Mouse (Mus musculus): ENCODE results near the gene Gm7879. TPM values are rescaled to one million over a fixed set of nuclear protein-coding genes. Genes with fewer than 3 reads are reported as not detected.
"Not testable (repeated sequence)": the region's sequence is repeated elsewhere in the genome, so short reads cannot be mapped to it uniquely, and the experiment has no call there.

Gene Gm7879
- total RNA-seq (2021) (10 to 100 TPM; 13.0 to 14.0 TPM), polyA plus RNA-seq (2012; rRNA removed) (not detected in 2 replicates)
- long read RNA-seq, partial matches to known transcripts: 0 of 2 reads
- long read RNA-seq, other reads (novel, unspliced or antisense): 0 of 2 reads

GRCm38 (mm10) chr5:43912844-43913243 is at the start of gene Gm7879:
TSS of gene Gm7879 (plus strand) at chr5:43913144.
- DNase-seq: not testable (repeated sequence)

- no peak for DNase-seq
Observed at GRCm38 (mm10) chr5:43863642-43864041, 49.3 kb upstream of the Gm7879 start.

- no peak for DNase-seq
Observed at GRCm38 (mm10) chr5:43865316-43865715, 47.6 kb upstream of the Gm7879 start.

- no peak for DNase-seq
Observed at GRCm38 (mm10) chr5:43868253-43868652, 44.7 kb upstream of the Gm7879 start, which contains the start of gene Cd38. TSS of gene Cd38 (plus strand) at chr5:43868553.

- DNase-seq: peak; percentile 57
Observed at GRCm38 (mm10) chr5:43868711-43869600, 44.0 kb upstream of the Gm7879 start.

- DNase-seq: no peak
Observed at GRCm38 (mm10) chr5:43871845-43872244, 41.1 kb upstream of the Gm7879 start.

- no peak for DNase-seq
Observed at GRCm38 (mm10) chr5:43872652-43873051, 40.3 kb upstream of the Gm7879 start.

GRCm38 (mm10) chr5:43882034-43882433 is 30.9 kb upstream of the Gm7879 start:
- no peak for DNase-seq

- DNase-seq: no peak
Observed at GRCm38 (mm10) chr5:43885060-43885820, 27.7 kb upstream of the Gm7879 start.

GRCm38 (mm10) chr5:43892386-43892785 is 20.6 kb upstream of the Gm7879 start:
- peak; percentile 22 for DNase-seq

- DNase-seq: peak; percentile 71
Observed at GRCm38 (mm10) chr5:43894113-43894512, 18.8 kb upstream of the Gm7879 start.

GRCm38 (mm10) chr5:43895931-43896330 is 17.0 kb upstream of the Gm7879 start:
- DNase-seq: peak; percentile 13

- no peak for DNase-seq
Observed at GRCm38 (mm10) chr5:43904685-43905084, 8.3 kb upstream of the Gm7879 start.

GRCm38 (mm10) chr5:43909213-43909612 is 3.7 kb upstream of the Gm7879 start:
- DNase-seq: no peak

- no peak for DNase-seq
Observed at GRCm38 (mm10) chr5:43910006-43910405, 2.9 kb upstream of the Gm7879 start.

- no peak for DNase-seq
Observed at GRCm38 (mm10) chr5:43915261-43915886, 2.4 kb downstream of the Gm7879 start.

- no peak for DNase-seq
Observed at GRCm38 (mm10) chr5:43921877-43922276, 8.9 kb downstream of the Gm7879 start.

GRCm38 (mm10) chr5:43923933-43924332 is 11.0 kb downstream of the Gm7879 start:
- peak; percentile 74 for DNase-seq

GRCm38 (mm10) chr5:43927729-43928128 is 14.8 kb downstream of the Gm7879 start:
- no peak for DNase-seq

- DNase-seq: no peak
Observed at GRCm38 (mm10) chr5:43933269-43933668, 20.3 kb downstream of the Gm7879 start.

GRCm38 (mm10) chr5:43947330-43947977 is 34.5 kb downstream of the Gm7879 start:
- DNase-seq: no peak
